Mouse (Mus musculus): ENCODE data around the gene Atp6v0b.

- TF ChIP-seq CTCF (IDR thresholded peaks at IDR 0.05; ENCODE audit: low read depth), result no peak
- TF ChIP-seq EP300 (optimal IDR thresholded peaks at IDR 0.05), result no peak
Observed at GRCm38 (mm10) chr4:117887133-117887532, at the start of gene Atp6v0b.
